Mouse (Mus musculus): ENCODE results near the gene Clec12b. TPM values are rescaled to one million over a fixed set of nuclear protein-coding genes. Genes with fewer than 3 reads are reported as not detected.

Gene Clec12b
- total and polyA plus RNA-seq, 3 experiments = not detected

Other genes starting within 250 kb of the Clec12b start
- 1.7 and 2.8 TPM in 2 replicates for gene Clec2d, start 205.3 kb downstream of the Clec12b start, total RNA-seq (2012; rRNA removed)
- gene Clec2d, start 205.3 kb downstream of the Clec12b start, polyA plus RNA-seq (2012; ENCODE audit: insufficient read depth in 1 of 2, insufficient read length in 2 of 2, low read depth in 1 of 2, low replicate concordance in 2 of 2, missing spikeins in 1 of 2) = under 1 TPM in 1 of 2 experiments, not detected in 1; 0.50 TPM
- gene Cd69, start 110.4 kb downstream of the Clec12b start, total RNA-seq (2012; rRNA removed) = 0.26 TPM in 1 of 2 replicates, not detected in the other
- not detected for gene Cd69, start 110.4 kb downstream of the Clec12b start, polyA plus RNA-seq (2012; ENCODE audit: insufficient read depth in 1 of 2, insufficient read length in 2 of 2, low read depth in 1 of 2, low replicate concordance in 2 of 2, missing spikeins in 1 of 2)
- gene 4922502D21Rik, start 54.1 kb downstream of the Clec12b start, total RNA-seq (2012; rRNA removed) = not detected in 2 replicates
- gene 4922502D21Rik, start 54.1 kb downstream of the Clec12b start, polyA plus RNA-seq (2012; ENCODE audit: insufficient read depth in 1 of 2, insufficient read length in 2 of 2, low read depth in 1 of 2, low replicate concordance in 2 of 2, missing spikeins in 1 of 2) = not detected
- gene Clec12a, start 43.2 kb downstream of the Clec12b start, total RNA-seq (2012; rRNA removed) = not detected in 2 replicates
- not detected for gene Clec12a, start 43.2 kb downstream of the Clec12b start, polyA plus RNA-seq (2012; ENCODE audit: insufficient read depth in 1 of 2, insufficient read length in 2 of 2, low read depth in 1 of 2, low replicate concordance in 2 of 2, missing spikeins in 1 of 2)
- not detected in 2 replicates for gene Clec1b, start 11.4 kb upstream of the Clec12b start, total RNA-seq (2012; rRNA removed)
- not detected for gene Clec1b, start 11.4 kb upstream of the Clec12b start, polyA plus RNA-seq (2012; ENCODE audit: insufficient read depth in 1 of 2, insufficient read length in 2 of 2, low read depth in 1 of 2, low replicate concordance in 2 of 2, missing spikeins in 1 of 2)
- gene Clec9a, start 23.0 kb upstream of the Clec12b start, total RNA-seq (2012; rRNA removed) = not detected in 2 replicates
- not detected for gene Clec9a, start 23.0 kb upstream of the Clec12b start, polyA plus RNA-seq (2012; ENCODE audit: insufficient read depth in 1 of 2, insufficient read length in 2 of 2, low read depth in 1 of 2, low replicate concordance in 2 of 2, missing spikeins in 1 of 2)
- gene Clec1a, start 66.1 kb upstream of the Clec12b start, total RNA-seq (2012; rRNA removed) = not detected in 2 replicates
- not detected for gene Clec1a, start 66.1 kb upstream of the Clec12b start, polyA plus RNA-seq (2012; ENCODE audit: insufficient read depth in 1 of 2, insufficient read length in 2 of 2, low read depth in 1 of 2, low replicate concordance in 2 of 2, missing spikeins in 1 of 2)
- 0.03 TPM in 1 of 2 replicates, not detected in the other for gene Olr1, start 121.3 kb upstream of the Clec12b start, total RNA-seq (2012; rRNA removed)
- gene Olr1, start 121.3 kb upstream of the Clec12b start, polyA plus RNA-seq (2012; ENCODE audit: insufficient read depth in 1 of 2, insufficient read length in 2 of 2, low read depth in 1 of 2, low replicate concordance in 2 of 2, missing spikeins in 1 of 2) = under 1 TPM in 1 of 2 experiments, not detected in 1; 0.06 TPM
- gene Tmem52b, start 126.7 kb upstream of the Clec12b start, total RNA-seq (2012; rRNA removed) = not detected in 2 replicates
- gene Tmem52b, start 126.7 kb upstream of the Clec12b start, polyA plus RNA-seq (2012; ENCODE audit: insufficient read depth in 1 of 2, insufficient read length in 2 of 2, low read depth in 1 of 2, low replicate concordance in 2 of 2, missing spikeins in 1 of 2) = not detected
- gene Gabarapl1, start 147.3 kb upstream of the Clec12b start, total RNA-seq (2012; rRNA removed) = 61.3 and 65.7 TPM in 2 replicates
- gene Gabarapl1, start 147.3 kb upstream of the Clec12b start, polyA plus RNA-seq (2012; ENCODE audit: insufficient read depth in 1 of 2, insufficient read length in 2 of 2, low read depth in 1 of 2, low replicate concordance in 2 of 2, missing spikeins in 1 of 2) = 10 to 100 TPM in 1 of 2 experiments, not detected in 1; 99.5 TPM
- not detected in 2 replicates for gene Klre1, start 192.0 kb upstream of the Clec12b start, total RNA-seq (2012; rRNA removed)
- not detected for gene Klre1, start 192.0 kb upstream of the Clec12b start, polyA plus RNA-seq (2012; ENCODE audit: insufficient read depth in 1 of 2, insufficient read length in 2 of 2, low read depth in 1 of 2, low replicate concordance in 2 of 2, missing spikeins in 1 of 2)
- not detected in 2 replicates for gene Klrd1, start 205.9 kb upstream of the Clec12b start, total RNA-seq (2012; rRNA removed)
- not detected for gene Klrd1, start 205.9 kb upstream of the Clec12b start, polyA plus RNA-seq (2012; ENCODE audit: insufficient read depth in 1 of 2, insufficient read length in 2 of 2, low read depth in 1 of 2, low replicate concordance in 2 of 2, missing spikeins in 1 of 2)
- gene Klrk1, start 238.0 kb upstream of the Clec12b start, total RNA-seq (2012; rRNA removed) = not detected in 2 replicates
- gene Klrk1, start 238.0 kb upstream of the Clec12b start, polyA plus RNA-seq (2012; ENCODE audit: insufficient read depth in 1 of 2, insufficient read length in 2 of 2, low read depth in 1 of 2, low replicate concordance in 2 of 2, missing spikeins in 1 of 2) = not detected